Mouse (Mus musculus) CH12F3 (cell line): ENCODE results near the gene Car10.

Source experiments
- in situ Hi-C: fragments of 300-500 bp; cut with MboI; formaldehyde crosslinking; loops from 2 replicates; pipeline ENCODE4 v1.14.3; 2020; ENCODE audit warnings: low sequenced_read_pairs

Gene Car10

DNA sequence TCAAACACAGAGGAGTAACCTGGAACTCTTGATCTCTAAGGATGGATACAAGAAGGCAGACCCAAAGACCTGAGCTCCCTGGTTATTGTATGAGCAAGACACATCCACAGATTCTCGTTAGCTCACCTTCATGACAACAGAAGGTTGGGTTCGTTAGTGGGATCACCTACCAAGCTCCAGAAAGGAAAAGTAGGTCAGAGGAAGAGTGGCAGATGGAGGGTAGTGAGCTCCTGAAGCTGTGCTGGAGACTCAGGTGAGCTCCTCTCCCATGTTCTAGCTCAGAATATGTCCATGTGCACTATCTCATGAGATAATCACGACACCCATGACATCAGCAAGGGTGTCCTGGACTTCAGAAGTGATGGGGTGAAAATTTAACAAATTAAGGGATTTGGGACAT, 57.1 kb downstream of the Car10 start:
- in situ Hi-C loops, result no loop called here

- in situ Hi-C loops, result no loop called here
Measured at GRCm38 (mm10) chr11:93172430-93172829, 74.6 kb downstream of the Car10 start.

- in situ Hi-C loops, result no loop called here
Measured at GRCm38 (mm10) chr11:93173533-93174308, 75.9 kb downstream of the Car10 start.

DNA sequence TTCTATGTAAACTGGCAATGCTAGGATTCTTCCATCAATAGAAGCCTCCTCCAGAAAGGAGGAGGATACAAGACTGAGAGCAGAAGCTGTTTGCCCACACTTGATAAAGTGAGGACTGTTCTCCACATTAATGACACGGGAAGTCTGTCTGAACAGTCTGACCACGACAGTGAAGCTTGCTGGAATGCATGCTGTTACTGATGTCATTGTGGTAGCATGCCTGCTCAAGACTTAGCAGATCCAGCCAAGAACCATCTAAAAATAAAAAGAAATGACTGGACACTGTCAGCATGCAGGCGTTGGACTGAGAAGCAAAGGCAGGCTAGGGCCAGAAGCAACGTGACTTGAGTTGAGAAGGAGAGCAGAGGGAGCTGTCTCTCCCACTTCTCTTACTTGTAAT, 87.6 kb downstream of the Car10 start:
- in situ Hi-C loops, result no loop called here

- in situ Hi-C loops, result no loop called here
Measured at GRCm38 (mm10) chr11:93186163-93186562, 88.3 kb downstream of the Car10 start.

GRCm38 (mm10) chr11:93188621-93189020, 90.8 kb downstream of the Car10 start:
- in situ Hi-C loops, result no loop called here

GRCm38 (mm10) chr11:93200046-93200445, 102.2 kb downstream of the Car10 start:
- in situ Hi-C loops, result no loop called here

DNA sequence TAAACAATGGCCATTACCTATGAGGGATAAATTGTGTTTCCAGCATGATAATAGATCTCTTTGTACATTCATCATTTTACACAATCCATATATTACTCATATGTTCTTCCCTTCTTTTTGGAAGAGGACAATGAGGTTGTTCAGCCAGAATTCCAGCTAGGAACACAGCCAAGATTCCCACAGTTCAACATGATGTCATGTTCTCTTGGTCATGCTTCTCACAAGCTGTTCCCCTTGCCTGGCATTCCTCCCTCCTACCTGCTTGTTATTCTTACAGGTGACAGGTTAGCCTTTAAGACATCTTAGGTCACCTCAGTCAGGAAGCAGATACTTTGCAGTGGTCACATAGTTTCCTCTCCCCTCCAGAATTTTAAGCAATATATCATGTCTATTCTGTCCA, 119.6 kb downstream of the Car10 start:
- in situ Hi-C loops, result no loop called here

DNA sequence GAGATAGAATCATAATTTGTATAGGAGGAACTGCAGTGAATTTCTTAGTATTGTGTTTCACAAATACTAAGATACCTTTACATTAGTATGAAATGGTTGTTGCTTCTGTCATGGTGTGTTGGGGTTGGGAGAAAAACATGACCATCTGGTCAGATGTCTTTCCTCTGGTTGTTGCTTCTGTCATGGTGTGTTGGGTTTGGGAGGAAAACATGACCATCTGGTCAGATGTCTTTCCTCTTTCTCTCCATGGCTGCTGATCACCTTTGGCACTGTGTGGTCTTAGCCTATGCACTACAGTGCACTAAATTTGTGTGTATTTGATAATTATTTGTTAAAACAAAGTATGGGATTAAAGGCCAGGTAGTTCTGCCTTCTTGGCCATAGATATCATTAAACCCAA, 132.2 kb downstream of the Car10 start:
- in situ Hi-C loops, result no loop called here

DNA sequence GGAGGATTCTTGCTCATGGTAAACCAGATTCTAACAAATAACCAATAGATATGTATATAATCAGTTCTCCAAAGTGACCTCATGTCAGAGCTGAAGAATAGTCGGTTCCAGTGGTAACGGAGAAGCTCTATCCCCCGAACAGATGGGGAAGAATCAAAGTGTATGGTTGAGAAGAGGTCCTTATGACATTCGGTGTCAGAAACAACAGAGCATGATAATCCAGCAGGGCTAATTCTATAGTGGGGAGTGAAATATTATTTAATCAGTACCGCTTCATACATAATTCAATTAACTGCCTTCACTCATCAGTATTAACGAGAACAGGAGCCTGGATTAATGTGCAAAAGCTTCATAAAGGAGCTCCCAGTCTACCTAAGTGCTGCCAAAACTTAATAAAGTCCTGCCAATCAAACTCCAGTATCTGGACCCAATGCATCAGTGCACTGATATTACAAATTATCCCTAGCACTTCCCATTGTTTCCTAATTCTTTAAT, 152.0 kb downstream of the Car10 start:
- in situ Hi-C loops, result no loop called here

DNA sequence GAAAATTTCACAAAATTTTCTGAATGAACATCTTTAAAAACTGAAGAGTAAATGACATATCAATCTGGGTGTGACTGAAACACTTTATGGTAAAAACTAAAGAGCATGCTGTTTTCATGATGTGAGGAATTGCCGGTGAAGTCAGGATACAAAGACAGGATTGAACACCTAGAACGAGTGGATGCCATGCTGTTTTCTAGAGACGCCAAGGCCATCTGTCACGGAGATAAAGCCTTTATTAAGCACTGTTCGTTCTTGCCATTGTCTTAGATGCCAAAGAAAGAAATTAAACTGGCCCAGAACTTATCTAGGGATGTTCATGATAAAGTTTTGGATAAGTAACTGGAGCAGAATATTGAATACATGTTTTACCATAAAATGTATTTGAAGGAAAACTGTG, 153.9 kb downstream of the Car10 start:
- in situ Hi-C loops, result no loop called here

DNA sequence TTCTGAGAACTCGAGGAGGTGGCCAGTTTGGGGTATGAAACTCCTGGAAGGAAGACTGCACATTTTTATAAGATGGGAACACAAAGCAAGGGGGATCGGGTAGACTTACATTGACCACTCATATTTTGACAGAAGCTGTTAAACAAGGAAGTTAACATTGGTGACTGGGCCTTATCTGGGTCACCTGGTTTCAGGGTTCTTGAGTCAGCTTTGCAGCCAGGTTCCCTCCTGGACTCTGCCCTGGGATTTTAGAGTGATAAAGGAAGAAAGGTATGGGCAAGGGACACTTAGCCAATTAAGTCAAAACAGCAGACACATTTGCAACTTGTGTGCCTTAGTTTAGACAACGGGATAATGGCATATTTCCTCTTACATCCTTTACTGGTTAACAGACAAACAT, 166.2 kb downstream of the Car10 start:
- in situ Hi-C loops, result no loop called here

- in situ Hi-C loops, result no loop called here
Measured at GRCm38 (mm10) chr11:93272016-93272415, 174.2 kb downstream of the Car10 start.

DNA sequence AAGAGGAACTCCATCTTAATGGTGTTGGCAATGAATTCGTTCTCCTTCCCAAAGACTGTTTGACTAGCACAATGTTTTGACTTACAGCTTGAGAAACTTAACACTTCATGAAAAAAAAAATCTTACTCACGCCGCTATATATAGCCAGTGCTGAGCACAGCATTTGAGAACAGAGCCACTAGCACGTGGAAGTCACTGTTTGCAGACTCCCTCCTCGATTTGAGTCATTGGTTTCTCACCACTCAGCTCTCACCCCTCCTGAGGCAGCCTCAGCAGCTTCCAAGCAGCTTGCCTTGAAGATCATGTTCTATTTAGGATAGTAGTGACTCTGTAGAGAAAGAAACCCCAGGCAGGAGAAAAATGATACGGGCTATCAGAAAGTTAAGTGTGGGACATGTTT, 176.1 kb downstream of the Car10 start:
- in situ Hi-C loops, result no loop called here

- in situ Hi-C loops, result no loop called here
Measured at GRCm38 (mm10) chr11:93293661-93294060, 195.8 kb downstream of the Car10 start.

DNA sequence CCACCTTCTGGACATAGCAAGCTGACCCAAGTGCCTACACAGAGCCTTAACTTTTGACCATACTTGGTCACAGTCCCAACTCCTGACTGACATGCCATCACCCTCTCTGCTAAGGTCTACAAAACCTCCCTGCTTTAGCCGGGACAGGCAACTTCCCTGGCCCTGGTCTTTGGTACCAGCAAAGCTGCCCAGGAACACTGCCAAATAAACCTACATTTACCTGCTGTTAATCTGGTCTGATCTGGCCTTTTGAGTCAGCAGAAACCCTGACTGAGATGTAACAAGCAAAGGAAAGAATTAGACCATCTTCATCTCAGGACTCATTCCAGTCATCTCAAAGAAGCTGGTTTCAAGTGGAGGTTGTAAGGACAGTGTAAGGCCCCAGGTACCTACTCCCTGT, 212.2 kb downstream of the Car10 start:
- in situ Hi-C loops, result no loop called here

GRCm38 (mm10) chr11:93337756-93338155, 239.9 kb downstream of the Car10 start:
- in situ Hi-C loops, result no loop called here

- in situ Hi-C loops, result no loop called here
Measured at GRCm38 (mm10) chr11:93343961-93344360, 246.1 kb downstream of the Car10 start.

- in situ Hi-C loops, result no loop called here
Measured at GRCm38 (mm10) chr11:93344869-93345268, 247.0 kb downstream of the Car10 start.

DNA sequence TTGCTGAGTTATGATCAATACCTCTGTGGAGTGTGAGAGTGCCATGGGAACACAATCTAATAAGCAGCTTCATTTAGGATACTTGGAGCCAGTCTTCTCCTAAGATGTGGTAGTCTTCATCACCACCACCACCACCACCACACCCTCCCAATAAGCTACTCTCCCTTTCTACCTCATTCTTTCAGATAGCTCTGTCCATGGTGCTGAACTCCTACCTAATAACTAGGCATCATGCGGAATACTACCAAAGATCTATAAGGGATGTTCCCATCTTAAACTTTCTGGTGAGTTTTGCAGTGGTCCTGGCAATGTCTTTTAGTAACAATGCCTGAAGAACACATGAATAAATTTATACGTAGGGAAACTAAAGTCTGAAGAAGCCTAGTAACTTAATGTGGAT, 263.7 kb downstream of the Car10 start:
- in situ Hi-C loops, result no loop called here

DNA sequence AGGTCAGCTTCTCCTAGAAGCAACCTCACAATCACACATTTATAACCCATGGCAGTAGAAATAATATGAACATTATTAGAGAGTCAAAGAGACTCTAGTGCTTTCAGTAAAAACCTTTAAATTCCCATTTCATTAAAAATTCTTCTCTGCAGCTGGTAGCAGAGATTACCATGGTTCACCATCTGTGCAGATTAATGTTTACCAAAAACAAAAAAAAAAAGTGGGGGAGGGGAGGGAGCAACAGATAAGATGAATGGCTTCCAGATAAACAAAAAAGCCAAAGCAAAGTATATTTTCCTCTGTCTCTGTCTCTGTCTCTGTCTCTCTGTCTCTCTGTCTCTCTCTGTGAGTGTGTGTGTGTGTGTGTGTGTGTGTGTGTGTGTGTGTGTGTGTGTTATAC, 266.3 kb downstream of the Car10 start:
- in situ Hi-C loops, result no loop called here

DNA sequence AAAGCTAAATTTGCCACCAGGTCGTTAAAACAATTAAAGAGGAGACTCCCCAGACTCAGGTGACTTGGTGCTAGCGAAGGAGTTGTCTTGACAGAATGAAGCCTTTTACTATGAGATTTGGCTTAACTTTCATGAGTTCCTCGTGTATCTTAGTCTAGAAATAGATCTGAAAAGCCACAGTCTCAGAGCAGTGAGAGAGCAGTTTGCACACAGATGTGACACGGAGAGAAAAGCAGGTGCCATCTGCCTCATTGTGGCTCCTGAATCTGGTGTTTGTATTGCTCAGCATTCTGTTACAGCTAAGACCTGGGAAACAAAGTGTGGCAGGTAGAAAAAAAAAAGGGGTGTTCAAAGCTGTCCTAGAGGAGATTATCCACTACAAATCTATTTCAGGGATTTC, 269.4 kb downstream of the Car10 start:
- in situ Hi-C loops, result no loop called here

DNA sequence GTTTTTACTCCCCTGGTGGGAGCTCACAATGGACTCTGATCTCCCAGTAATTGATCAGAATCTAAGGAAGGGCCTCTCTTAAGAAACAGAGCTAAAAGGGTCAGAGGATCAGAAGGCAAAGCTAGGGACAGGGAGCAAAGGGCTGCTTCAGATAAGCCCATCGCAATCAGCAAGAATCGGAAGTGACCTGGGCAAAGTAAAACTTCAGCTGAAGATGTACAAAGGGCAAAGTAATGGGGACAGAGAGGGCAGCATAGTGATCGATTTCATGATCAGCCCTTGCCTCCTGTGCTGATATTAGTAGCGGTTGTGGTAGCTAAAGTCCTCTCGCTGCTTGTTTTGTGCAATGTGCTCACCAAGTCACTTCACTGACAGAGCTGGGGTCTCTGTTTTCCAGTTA, 269.9 kb downstream of the Car10 start:
- in situ Hi-C loops, result no loop called here
